Mouse (Mus musculus) CH12F3 (cell line): ENCODE results near the gene B2m.
"Not testable (repeated sequence)": the region's sequence is repeated elsewhere in the genome, so short reads cannot be mapped to it uniquely, and the experiment has no call there.

Experiments used
- in situ Hi-C: fragments of 300-500 bp; cut with MboI; formaldehyde crosslinking; loops from 2 replicates; pipeline ENCODE4 v1.14.3; 2020; ENCODE audit warnings: low sequenced_read_pairs

Gene B2m

DNA sequence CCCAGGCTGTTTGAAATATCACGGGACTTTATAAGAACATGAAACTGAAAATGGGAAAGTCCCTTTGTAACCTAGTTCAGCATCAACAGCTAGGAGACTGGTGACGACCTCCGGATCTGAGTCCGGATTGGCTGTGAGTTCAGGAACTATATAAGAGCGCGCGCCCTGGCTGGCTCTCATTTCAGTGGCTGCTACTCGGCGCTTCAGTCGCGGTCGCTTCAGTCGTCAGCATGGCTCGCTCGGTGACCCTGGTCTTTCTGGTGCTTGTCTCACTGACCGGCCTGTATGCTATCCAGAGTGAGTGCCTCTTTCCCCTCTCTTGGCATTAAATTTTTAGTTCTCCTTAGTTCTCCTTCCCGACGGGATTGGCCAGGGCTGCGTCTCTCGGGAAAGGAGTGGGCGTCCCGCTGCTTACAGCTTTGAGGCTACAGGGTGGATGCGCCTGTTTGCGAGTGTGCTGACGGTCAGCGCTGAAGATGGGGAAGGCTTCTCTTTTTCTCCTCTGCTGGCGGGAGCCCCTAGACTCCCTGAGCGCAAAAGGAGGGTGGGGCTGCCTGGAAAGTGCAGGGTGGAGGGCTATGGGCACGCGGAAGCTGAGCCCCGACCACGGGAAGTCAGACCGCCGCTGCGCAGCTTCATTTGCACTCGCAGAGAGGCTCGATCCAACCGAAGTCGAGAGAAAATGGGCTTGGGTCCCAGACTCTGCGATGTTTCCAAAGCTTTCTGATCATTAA, at the start of gene B2m:
TSS of gene B2m (plus strand) at position 179 of the 734 bp plus-strand sequence.
- in situ Hi-C loops: no loop called here

DNA sequence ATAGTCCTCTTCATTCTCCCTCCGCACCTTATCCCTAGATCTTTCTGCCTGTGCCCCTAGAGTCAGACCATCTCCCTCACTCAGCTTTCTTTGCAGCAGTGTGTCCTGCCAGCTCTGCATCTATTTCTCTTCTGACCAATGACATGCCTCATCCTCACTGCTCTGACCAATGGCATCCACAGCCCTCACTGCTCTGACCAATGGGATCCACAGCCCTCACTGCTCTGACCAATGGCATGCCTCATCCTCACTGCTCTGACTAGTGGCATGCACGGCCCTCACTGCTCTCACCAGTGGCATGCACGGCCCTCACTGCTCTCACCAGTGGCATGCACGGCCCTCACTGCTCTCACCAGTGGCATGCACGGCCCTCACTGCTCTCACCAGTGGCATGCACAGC, 49.8 kb upstream of the B2m start:
- in situ Hi-C loops: not testable (repeated sequence)

DNA sequence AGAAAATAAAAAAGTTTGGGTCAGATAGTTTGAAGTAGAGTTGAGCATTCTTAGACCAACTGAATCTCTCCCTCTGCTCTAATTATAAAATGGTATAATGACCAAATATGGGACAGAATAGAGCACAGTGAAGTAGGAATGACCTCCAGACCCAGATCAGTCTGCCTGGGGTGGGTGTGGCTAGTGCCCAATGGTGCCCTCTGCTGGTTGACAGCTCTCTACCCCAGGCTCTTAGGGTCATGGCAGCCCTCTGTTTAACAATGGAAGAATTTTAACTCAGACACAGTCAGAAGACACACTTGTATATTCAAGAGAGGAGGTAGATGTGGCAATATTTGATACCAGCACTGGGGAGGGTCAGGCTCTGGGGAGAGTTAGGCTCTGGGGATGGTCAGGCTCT, 45.4 kb upstream of the B2m start:
- in situ Hi-C loops: no loop called here

DNA sequence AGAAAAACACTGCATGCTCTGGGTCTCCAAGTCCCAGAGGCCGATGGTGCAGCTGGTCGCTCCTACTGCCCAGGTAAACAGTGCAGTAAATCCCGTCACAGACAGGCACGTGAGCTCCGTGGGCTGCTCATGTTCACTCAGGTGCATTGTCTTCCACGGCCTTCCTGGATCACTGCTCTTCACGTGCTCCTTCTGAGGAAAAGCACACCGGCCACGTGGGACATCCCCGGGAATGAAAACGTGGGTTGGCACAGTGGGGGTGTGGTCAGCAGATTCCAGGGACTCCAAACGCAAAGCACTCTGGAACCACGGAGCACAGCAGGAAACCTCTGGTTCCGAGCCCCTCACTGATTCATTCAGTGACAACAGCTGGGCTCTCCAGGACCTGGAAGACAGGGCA, 39.4 kb upstream of the B2m start:
- in situ Hi-C loops: no loop called here

DNA sequence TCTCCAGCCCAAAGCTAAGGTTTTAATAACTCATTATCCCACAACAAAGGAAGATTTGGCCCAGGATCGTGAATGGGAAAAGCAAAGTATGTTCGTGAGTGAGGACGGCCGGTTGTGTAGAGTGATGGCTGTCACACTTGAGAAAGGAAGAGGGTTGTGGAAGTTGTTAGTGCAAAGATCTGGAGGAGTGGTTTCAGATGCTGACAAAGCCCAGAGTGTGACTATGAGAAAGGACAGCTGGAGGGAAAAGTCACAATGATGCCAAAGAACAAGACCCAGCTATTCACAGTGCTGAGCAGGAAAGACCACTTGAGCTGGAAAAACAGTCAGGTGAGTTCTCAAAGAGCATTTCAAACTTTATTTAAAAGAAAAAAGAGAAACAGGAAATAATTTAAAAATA, 37.8 kb upstream of the B2m start:
- in situ Hi-C loops: no loop called here

DNA sequence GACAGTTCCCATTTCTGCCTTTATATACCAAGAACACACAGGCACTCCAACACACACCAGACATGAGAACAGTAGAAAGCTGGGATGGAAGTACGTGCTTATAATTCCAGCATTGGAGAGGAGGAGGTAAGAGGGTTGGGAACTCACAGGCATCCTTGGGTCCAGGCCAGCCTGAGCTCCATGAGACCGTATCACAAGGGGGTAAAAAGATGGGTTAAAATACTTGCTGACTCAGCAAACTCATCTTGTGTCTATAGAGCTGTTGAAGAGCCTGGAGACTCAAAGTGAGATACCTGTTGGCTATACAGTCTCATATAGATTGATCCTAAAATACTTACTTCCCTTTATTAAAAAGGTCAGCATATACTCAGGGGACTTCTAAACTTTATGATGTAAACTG, 30.6 kb upstream of the B2m start:
- in situ Hi-C loops: no loop called here

DNA sequence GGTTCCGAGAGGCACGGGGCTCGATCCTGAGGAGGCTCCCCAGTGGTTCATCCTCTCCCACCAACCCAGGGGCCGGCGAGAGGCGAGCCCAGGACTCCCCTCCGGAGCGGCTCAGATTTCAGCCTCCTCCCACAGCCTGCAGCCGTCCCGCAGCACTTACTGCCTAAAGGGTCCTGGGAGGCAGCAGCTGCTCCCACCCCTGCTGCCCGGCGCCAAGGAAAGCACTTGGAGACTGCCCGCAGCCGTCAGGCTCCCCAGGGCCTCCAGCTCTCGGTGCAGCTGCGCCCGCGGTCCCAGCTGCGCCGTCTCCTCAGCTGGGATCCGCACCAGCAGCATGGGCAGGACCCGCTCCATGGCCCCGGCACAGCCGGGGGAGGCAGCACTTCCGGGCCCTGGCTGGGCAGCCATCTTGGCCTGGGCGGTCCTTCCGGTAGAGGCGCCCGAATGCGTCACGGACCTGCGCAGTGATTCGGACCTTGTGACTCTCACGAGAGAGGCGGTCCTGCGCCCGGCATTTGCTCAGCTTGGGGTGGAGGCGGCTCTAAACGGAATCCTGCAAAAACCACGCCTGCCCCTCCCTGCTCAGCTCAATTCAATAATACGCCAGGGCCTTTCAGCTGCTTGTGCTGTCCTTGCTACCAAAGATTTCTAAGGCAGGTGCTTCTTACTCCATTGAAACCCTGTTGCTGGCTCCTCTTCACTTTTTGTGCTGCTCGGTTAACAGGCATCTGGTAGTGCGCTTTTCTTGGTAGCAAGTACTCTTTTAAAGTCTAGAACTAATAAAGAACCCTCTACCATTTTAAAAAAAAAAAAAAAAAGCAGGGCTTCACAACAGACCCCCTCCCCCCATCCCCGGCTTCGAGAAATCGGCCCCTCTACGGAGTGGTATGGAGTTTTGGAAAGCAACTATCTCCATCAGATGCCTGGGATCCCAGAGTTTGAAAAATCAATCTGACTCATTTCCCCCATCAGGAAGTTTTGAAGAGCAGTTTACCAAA, 29.2 kb upstream of the B2m start, which contains the start of gene Spg11:
TSS of gene Spg11 (minus strand) at position 426 of the 998 bp plus-strand sequence.
- in situ Hi-C loops: no loop called here

DNA sequence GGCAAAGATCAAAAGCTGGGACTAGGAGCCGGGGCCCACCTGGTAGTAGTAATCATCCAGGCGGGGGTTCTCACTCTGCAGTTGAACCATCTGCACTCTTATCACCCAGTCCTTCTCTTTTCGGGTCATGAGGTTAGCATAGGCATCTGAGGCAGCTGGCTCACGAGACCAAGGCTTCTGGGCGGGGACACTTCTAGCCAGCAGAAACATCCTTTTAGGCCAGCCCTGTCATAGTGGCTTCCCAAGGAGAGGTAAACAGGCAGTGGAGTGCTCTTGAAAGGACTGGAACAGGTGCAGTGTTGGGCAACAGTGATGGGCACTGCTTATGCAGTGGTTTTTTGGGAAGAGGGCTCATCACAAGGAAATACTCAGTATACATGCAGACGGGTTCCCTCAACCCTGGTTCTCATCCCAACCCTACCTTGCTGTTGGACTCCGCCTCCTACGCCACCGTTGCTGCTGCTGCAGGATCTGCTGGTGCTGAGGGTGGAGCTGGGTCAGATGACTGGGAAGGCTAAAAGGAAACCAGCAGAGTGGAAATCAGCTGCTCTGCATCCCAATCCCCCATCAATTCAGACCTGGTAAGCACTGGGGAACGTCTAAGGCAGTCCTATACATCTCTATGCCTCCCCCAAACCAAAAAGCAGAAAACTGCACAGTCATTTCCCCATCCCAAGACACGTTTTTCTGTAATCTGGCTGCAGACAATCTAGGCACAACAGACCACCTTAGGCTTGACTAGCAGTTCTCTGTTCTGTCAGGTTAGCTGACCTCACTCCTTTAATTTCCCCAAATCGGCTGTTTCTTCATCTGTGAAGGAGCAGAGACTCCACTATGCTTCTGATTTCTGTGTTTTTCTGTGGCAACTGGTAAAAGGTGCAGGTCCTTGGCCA, 21.6 kb upstream of the B2m start:
- in situ Hi-C loops: no loop called here

DNA sequence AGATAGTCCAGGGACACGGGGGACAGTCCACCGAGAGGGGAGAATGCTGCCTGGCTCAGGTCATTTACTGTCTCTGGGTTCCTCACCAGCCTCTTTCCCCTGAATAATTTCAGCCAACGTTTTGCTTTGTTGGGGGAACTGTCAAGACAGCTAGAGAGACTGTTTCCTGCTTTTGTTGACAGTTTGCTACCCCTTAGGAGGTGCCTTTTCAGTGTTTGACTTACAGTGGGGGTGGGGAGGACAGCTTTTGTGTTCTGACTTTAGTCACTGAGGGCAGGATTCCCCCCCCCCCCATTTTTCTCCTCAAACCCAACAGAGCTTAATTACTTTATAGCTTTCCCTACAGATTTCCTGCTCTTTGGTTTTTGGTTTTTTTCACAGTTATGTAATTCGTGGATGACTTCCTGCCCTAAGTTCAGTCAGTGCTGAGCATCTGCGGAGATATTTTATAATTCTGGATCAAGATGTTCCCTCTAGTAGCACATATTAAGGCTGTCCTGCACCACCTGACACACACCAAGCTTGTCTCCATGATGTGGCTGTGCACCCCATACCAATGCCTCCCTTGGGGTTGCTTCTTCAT, 20.6 kb upstream of the B2m start:
- in situ Hi-C loops: no loop called here

DNA sequence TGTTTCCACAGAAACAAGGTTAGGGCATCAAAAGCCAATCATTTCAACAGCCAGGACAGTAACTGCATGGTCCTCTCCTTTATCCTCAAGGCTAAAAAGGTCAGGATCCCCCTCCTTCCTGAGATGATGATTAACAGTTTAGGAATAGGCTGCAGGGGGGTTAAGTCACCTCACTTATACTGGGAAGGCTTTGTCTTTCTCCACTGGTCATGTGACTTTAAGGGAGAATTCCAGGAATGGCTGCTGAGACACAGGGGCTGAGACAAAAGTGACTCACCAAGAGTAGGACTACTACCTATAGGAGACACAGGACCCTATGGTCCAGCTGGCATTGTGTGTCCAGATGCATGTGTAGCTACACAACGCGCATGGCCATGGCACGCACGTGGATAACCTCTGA, 19.9 kb upstream of the B2m start:
- in situ Hi-C loops: no loop called here

DNA sequence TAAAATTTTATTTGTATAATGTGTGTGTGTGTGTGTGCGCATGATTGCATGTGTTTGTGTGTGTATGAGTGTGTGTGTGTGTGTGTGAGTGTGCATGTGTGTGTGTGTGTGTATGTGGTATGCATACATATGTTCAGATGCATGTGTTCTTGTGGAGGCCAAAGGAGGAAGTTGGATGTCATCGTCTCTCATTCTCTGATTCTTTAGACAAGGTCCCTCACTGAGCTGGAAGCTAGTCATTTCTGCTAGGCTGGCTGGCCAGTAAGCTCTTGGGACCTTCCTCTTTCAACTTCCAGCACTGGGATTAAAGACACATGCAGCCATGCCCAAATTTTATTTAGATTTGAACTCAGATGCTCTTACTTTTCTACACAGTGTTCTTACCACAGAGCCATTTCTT, 15.4 kb upstream of the B2m start:
- in situ Hi-C loops: no loop called here

DNA sequence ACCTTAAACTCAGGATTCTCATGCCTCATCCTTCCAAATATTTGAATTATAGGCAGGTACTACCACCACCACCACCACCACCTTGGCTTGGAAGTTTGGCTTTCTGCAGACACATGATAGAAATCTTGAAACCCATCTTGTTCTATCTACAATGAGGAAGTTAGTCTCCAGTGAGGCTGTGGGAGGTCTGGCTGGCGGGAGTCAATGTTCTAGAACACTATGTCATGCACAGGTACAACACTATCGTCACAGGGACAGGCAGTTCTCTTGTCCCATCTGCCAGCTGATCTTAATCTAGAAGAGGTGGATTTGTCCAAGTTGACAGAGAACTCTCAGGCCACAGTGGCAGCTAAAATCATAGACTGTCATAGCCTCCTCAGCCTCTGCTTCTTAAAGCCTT, 14.9 kb upstream of the B2m start:
- in situ Hi-C loops: no loop called here

DNA sequence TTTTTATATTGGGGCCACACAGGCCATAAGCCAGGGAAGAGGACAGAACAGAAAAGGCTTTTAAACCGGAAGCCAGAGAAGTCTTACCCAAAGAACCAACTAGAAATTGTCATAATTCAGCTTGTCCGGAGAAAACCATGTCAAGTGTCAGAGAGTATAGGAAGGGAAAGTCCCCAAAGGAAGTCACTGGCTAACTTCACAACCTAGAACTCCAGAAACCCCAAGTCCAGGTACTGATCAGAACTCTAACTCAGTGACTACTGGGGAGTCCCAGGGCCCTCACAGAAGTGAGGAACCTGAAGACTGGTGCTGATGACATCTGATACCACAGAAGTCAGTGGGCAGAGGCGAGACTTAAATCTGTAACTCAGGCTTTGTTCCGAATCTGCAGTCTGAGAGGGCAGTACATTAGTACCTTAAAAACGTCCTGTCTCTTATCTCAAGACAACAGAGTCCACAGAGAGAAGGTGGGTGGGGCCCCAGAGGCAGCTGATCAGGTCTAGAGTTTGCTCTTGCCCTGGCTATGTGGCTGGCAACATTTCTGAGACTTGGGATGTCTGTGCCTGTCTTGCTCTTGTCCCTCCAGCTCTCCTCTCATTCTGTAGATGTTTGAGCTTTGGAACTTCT, 9.5 kb upstream of the B2m start:
- in situ Hi-C loops: no loop called here

DNA sequence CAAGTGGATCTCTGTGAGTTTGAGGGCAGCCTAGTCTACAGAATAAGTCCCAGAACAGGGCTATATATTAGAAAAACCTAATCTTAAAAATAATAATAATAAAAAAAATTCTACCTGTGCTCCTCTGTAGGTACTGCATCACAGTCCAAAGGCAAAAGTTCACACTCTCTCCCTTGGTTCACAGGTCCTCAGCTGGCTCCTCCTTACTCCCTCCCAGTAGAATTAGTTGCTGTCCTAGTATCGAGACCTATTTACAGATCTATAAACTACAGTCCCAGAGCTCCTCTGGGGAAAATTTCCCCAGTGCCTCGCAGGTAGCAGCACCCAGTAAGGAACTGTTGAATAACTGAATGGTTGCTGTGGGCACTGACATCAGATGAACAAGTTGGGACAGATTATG, 6.7 kb upstream of the B2m start:
- in situ Hi-C loops: no loop called here

DNA sequence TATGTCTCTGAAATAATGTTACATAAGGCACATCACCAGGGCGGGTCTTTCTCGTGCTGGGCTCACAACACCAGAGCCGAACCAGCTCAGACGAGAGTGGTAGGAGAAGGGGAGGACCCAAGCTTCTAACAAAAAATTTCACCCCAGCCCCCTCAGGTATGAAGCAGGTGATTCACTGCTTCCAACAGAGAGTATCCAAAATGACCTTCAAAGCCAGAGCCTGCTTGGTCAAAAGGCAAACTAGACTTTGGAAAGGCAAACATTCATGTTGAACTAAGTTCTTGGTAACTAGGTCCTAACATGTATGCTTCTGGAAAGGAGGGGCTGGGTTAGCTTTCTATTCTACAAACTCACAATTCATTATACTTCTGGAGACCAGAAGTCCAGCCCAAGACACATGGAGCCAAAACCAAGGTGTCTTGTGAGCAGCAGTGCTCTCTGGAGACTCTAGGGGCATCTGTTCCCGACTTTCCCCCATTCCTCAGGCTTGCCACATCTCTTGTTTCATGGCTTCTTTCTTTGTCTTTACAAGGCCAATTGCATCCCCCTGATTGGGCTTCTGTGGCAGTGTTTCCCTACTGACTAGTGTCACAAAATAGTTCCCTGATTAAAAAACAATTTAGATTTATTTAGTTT, 6.0 kb upstream of the B2m start:
- in situ Hi-C loops: no loop called here

DNA sequence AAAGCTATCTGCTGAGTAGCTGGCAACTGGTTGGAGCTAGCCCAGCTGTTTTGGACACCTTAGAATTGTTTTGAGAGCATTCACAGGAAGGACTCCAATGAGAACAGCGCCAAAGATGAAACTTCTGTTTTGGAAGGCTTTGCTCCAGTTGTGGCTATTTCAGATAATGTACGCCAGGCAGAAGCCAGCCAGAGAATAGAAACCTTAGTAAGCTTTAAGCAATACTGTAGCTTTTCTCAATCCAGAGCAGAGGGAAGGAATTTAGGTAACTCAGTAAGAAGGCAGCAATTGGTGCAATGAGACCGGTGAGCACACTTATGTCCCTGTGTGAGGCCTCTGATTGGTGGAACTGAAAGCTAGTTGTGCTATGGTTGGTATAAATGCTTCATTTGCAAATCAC, 4.4 kb upstream of the B2m start:
- in situ Hi-C loops: no loop called here

DNA sequence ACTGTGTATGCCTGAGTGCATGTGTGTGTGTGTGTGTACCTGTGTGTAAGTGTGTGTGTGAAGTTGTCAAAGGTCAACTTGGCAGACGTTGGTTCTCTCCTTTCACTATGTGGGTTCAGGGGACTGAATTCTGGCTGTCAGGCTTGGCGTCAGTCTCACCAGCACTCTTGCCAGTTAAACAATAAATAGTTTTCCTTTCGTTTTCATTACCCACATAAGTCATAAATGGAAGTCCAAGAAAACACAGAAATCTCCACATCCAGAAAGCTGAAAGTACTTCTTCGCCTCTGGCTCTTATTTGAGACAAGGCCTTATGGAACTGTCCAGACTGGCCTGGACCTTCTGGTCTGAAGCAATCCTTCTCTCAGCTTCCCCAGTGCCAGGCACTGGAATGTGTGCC, 1.7 kb upstream of the B2m start:
- in situ Hi-C loops: no loop called here

DNA sequence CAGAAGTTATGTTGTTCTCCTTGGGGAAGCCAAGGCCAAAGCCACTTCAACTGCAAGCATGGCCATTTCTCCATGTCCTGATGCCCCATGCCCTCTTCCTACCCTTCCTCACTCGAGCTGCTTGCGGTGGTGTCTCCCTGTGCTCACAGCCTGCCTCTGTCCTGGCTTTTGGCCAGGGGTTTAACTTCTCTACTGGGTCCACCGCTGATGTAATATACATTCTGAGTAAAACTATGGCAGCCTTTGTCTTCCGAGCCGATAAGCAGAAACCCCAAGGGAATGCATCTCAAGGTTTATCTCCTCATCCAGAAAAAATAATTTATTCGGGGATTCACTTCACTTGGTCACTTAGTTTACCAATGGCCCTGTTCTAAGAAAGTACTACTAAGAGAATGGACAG, 799 bp upstream of the B2m start:
- in situ Hi-C loops: no loop called here

DNA sequence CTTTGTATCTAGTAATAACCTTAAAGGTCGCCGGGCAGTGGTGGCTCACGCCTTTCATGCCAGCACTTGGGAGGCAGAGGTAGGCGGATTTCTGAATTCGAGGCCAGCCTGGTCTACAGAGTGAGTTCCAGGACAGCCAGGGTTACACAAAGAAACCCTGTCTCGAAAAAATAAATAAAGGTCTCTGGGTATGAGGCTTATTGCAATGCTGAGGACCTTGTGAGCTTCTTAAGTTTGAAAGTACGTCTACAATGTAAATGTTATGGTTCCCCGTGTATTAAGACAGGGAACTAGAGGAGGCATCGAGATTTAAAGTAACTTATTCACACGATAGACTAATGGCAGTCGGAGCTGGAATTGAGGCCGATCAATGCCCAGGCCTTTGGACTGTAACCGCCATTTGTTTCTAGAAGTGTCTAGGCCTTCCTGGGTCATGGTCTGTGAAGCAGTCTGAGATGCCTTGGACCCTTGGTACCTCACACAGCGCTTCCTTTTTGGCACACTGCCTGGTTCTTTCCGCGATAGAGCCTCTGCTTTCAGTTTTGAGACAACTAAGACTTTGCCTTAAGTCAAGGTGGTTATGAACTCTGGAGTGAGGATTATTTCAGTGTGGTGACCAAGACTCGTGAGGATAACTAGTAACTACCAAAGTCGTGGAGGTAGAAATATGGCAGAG, 894 bp downstream of the B2m start:
- in situ Hi-C loops: no loop called here
